Mouse (Mus musculus) erythroblast, embryonic 14.5 days (primary cell): ENCODE results near the gene Capn12. TPM values are rescaled to one million over a fixed set of nuclear protein-coding genes. Genes with fewer than 3 reads are reported as not detected.

ENCODE experiments used
- H3K27me3 ChIP-seq: 2 replicates; pipeline ENCODE4 v1.6.1; 2012; ENCODE audit warnings: inconsistent platforms; ENCODE audit not compliant: control insufficient read depth
- H3K36me3 ChIP-seq: 2 replicates; pipeline ENCODE4 v1.6.1; 2012; ENCODE audit warnings: mild to moderate bottlenecking, inconsistent platforms; ENCODE audit not compliant: control insufficient read depth
- H3K4me1 ChIP-seq: 2 replicates; pipeline ENCODE4 v1.6.1; 2012; ENCODE audit warnings: inconsistent platforms; ENCODE audit not compliant: control insufficient read depth
- H3K4me3 ChIP-seq: replicated peaks from 2 replicates; pipeline ENCODE3; 2012; ENCODE audit warnings: moderate library complexity, mild to moderate bottlenecking, inconsistent platforms
- H3K9me3 ChIP-seq: 2 replicates; pipeline ENCODE4 v1.6.1; 2012; ENCODE audit warnings: low read length, inconsistent platforms, mixed read lengths; ENCODE audit not compliant: control insufficient read depth
- GATA1 ChIP-seq: IDR thresholded peaks from 2 replicates; pipeline ENCODE4 v1.6.1; 2012; ENCODE audit warnings: low read length, inconsistent platforms, mixed read lengths
- TAL1 ChIP-seq: IDR thresholded peaks from 3 replicates; pipeline ENCODE4 v1.6.1; 2012; ENCODE audit warnings: low read length, inconsistent platforms, mixed read lengths
- polyA plus RNA-seq: library from polyadenylated mRNA; stranded (reverse); fragments of >175 nt; gene quantifications from 2 replicates; pipeline ENCODE4 v1.2.3, GENCODE M21; 2012

Gene Capn12
- polyA plus RNA-seq, 1 experiment = not detected

GRCm38 (mm10) chr7:28923865-28924291, 42.7 kb downstream of the Capn12 start:
- Histone ChIP-seq H3K27me3 (no peaks in the 10 kb centered on the region), H3K4me1 (peaks cover 62% of the 10 kb centered on the region), H3K4me3 (no peak overlapping the region), H3K36me3 (peaks cover 90% of the 10 kb centered on the region), H3K9me3 (no peaks in the 10 kb centered on the region)
- TF ChIP-seq TAL1 (no peak), GATA1 (no peak)

GRCm38 (mm10) chr7:28924802-28925201, 43.6 kb downstream of the Capn12 start:
- TF ChIP-seq TAL1 (no peak), GATA1 (no peak)
- Histone ChIP-seq H3K4me1 (peaks cover 68% of the 10 kb centered on the region), H3K9me3 (no peaks in the 10 kb centered on the region), H3K36me3 (peaks cover 90% of the 10 kb centered on the region), H3K27me3 (no peaks in the 10 kb centered on the region), H3K4me3 (no peak overlapping the region)

GRCm38 (mm10) chr7:28925317-28925716, 44.1 kb downstream of the Capn12 start:
- no peak overlapping the region for H3K4me3 ChIP-seq
- H3K4me1 ChIP-seq = peaks cover 68% of the 10 kb centered on the region
- peaks cover 90% of the 10 kb centered on the region for H3K36me3 ChIP-seq
- H3K9me3 ChIP-seq = no peaks in the 10 kb centered on the region
- H3K27me3 ChIP-seq = no peaks in the 10 kb centered on the region
- no peak for TF ChIP-seq TAL1
- no peak for TF ChIP-seq GATA1

GRCm38 (mm10) chr7:28926172-28926571, 45.0 kb downstream of the Capn12 start:
- Histone ChIP-seq H3K4me1 (peaks cover 63% of the 10 kb centered on the region), H3K36me3 (peaks cover 88% of the 10 kb centered on the region), H3K4me3 (no peak overlapping the region), H3K9me3 (no peaks in the 10 kb centered on the region), H3K27me3 (no peaks in the 10 kb centered on the region)
- TF ChIP-seq GATA1 (no peak), TAL1 (no peak)

GRCm38 (mm10) chr7:28929381-28929780, 48.2 kb downstream of the Capn12 start:
- no peaks in the 10 kb centered on the region for H3K9me3 ChIP-seq
- TF ChIP-seq GATA1 = no peak
- no peak for TF ChIP-seq TAL1
- no peaks in the 10 kb centered on the region for H3K27me3 ChIP-seq
- H3K4me1 ChIP-seq = peaks cover 60% of the 10 kb centered on the region
- H3K36me3 ChIP-seq = peaks cover 76% of the 10 kb centered on the region
- H3K4me3 ChIP-seq = no peak overlapping the region

- TF ChIP-seq GATA1 (no peak), TAL1 (no peak)
- Histone ChIP-seq H3K27me3 (no peaks in the 10 kb centered on the region), H3K9me3 (no peaks in the 10 kb centered on the region), H3K4me3 (no peak overlapping the region), H3K36me3 (peaks cover 76% of the 10 kb centered on the region), H3K4me1 (peaks cover 54% of the 10 kb centered on the region)
Observed at GRCm38 (mm10) chr7:28930320-28931031, 49.3 kb downstream of the Capn12 start.

- TF ChIP-seq GATA1 (no peak), TAL1 (no peak)
- H3K4me3 ChIP-seq = no peak overlapping the region
- no peaks in the 10 kb centered on the region for H3K9me3 ChIP-seq
- peaks cover 53% of the 10 kb centered on the region for H3K4me1 ChIP-seq
- H3K36me3 ChIP-seq = peaks cover 76% of the 10 kb centered on the region
- H3K27me3 ChIP-seq = no peaks in the 10 kb centered on the region
Observed at GRCm38 (mm10) chr7:28931032-28931694, 49.9 kb downstream of the Capn12 start.

GRCm38 (mm10) chr7:28931695-28932039, 50.4 kb downstream of the Capn12 start:
- peaks cover 77% of the 10 kb centered on the region for H3K36me3 ChIP-seq
- H3K4me3 ChIP-seq = no peak overlapping the region
- TF ChIP-seq GATA1 (no peak), TAL1 (no peak)
- H3K4me1 ChIP-seq = peaks cover 56% of the 10 kb centered on the region
- H3K27me3 ChIP-seq = no peaks in the 10 kb centered on the region
- no peaks in the 10 kb centered on the region for H3K9me3 ChIP-seq

- peaks cover 80% of the 10 kb centered on the region for H3K36me3 ChIP-seq
- H3K4me1 ChIP-seq = peaks cover 64% of the 10 kb centered on the region
- H3K27me3 ChIP-seq = no peaks in the 10 kb centered on the region
- H3K9me3 ChIP-seq = no peaks in the 10 kb centered on the region
- H3K4me3 ChIP-seq = no peak overlapping the region
- no peak for TF ChIP-seq TAL1
- no peak for TF ChIP-seq GATA1
Observed at GRCm38 (mm10) chr7:28932421-28933041, 51.3 kb downstream of the Capn12 start.
